Mouse (Mus musculus) adrenal gland, adult 8-10 months (tissue): Measurements from ENCODE around the gene Olfr784. TPM values are rescaled to one million over a fixed set of nuclear protein-coding genes. Genes with fewer than 3 reads are reported as not detected.
"Not testable (repeated sequence)": the region's sequence is repeated elsewhere in the genome, so short reads cannot be mapped to it uniquely, and the experiment has no call there.

Experiments
- DNase-seq: peaks from one replicate; pipeline ENCODE4 v3.0.0; 2022
- total RNA-seq, 4 experiments: library from RNA; stranded (reverse); gene quantifications; 2 replicates each; pipeline ENCODE4 v1.2.4; 2022

Olfr784 gene
- not detected for total RNA-seq

- no peak for DNase-seq
Observed at GRCm38 (mm10) chr10:129383783-129384182, at the start of gene Olfr784. Gene Olfr784 (plus strand): TSS chr10:129384083.

- DNase-seq, result no peak
Observed at GRCm38 (mm10) chr10:129348550-129348949, 35.3 kb upstream of the Olfr784 start, which contains the start of gene Olfr782. Gene Olfr782 (plus strand): TSS chr10:129348850.

- DNase-seq, result not testable (repeated sequence)
Observed at GRCm38 (mm10) chr10:129352475-129352874, 31.4 kb upstream of the Olfr784 start.

- not testable (repeated sequence) for DNase-seq
Observed at GRCm38 (mm10) chr10:129356496-129356895, 27.4 kb upstream of the Olfr784 start.

- no peak for DNase-seq
Observed at GRCm38 (mm10) chr10:129357307-129357706, 26.6 kb upstream of the Olfr784 start.

GRCm38 (mm10) chr10:129374051-129374450 is 9.8 kb upstream of the Olfr784 start:
- DNase-seq, result not testable (repeated sequence)

GRCm38 (mm10) chr10:129400892-129401291 is 17.0 kb downstream of the Olfr784 start:
- DNase-seq, result no peak

GRCm38 (mm10) chr10:129405126-129405525 is 21.2 kb downstream of the Olfr784 start, which contains the start of gene Olfr785:
Gene Olfr785 (plus strand): TSS chr10:129405426.
- no peak for DNase-seq

- no peak for DNase-seq
Observed at GRCm38 (mm10) chr10:129427006-129427405, 43.1 kb downstream of the Olfr784 start, which contains the start of gene Olfr786. Gene Olfr786 (plus strand): TSS chr10:129427306.

Other genes starting within 250 kb of the Olfr784 start
- gene Olfr770, start 245.1 kb upstream of the Olfr784 start, total RNA-seq, result not detected
- not detected for gene Olfr771, start 219.3 kb upstream of the Olfr784 start, total RNA-seq
- gene Olfr772, start 206.2 kb upstream of the Olfr784 start, total RNA-seq, result not detected
- not detected for gene Olfr773, start 196.7 kb upstream of the Olfr784 start, total RNA-seq
- gene Olfr774, start 147.9 kb upstream of the Olfr784 start, total RNA-seq, result not detected
- gene Olfr775, start 135.7 kb upstream of the Olfr784 start, total RNA-seq, result under 1 TPM in 1 of 4 experiments, not detected in 3; 0.08 TPM
- not detected for gene Olfr776, start 125.0 kb upstream of the Olfr784 start, total RNA-seq
- gene Olfr777, start 112.6 kb upstream of the Olfr784 start, total RNA-seq, result not detected
- gene Olfr780, start 66.0 kb upstream of the Olfr784 start, total RNA-seq, result not detected
- not detected for gene Olfr781, start 55.2 kb upstream of the Olfr784 start, total RNA-seq
- not detected for gene Olfr782, start 35.2 kb upstream of the Olfr784 start, total RNA-seq
- not detected for gene Olfr785, start 21.3 kb downstream of the Olfr784 start, total RNA-seq
- not detected for gene Olfr786, start 43.2 kb downstream of the Olfr784 start, total RNA-seq
- gene Olfr787, start 77.8 kb downstream of the Olfr784 start, total RNA-seq, result not detected
- gene Olfr788, start 86.9 kb downstream of the Olfr784 start, total RNA-seq, result not detected
- gene Olfr789, start 100.7 kb downstream of the Olfr784 start, total RNA-seq, result not detected
- not detected for gene Olfr790, start 114.4 kb downstream of the Olfr784 start, total RNA-seq
- gene Olfr791, start 137.7 kb downstream of the Olfr784 start, total RNA-seq, result not detected
- not detected for gene Olfr792, start 155.1 kb downstream of the Olfr784 start, total RNA-seq
- not detected for gene Olfr794, start 183.6 kb downstream of the Olfr784 start, total RNA-seq
- gene Olfr796, start 228.5 kb downstream of the Olfr784 start, total RNA-seq, result not detected
- not detected for gene Olfr798, start 243.9 kb downstream of the Olfr784 start, total RNA-seq